Mouse (Mus musculus) thymus, postnatal 4 days (tissue): ENCODE data around the gene AI597479.

Experiments used
- DNase-seq: peaks from one replicate; pipeline ENCODE4 v3.0.0; 2021

AI597479 gene

DNA sequence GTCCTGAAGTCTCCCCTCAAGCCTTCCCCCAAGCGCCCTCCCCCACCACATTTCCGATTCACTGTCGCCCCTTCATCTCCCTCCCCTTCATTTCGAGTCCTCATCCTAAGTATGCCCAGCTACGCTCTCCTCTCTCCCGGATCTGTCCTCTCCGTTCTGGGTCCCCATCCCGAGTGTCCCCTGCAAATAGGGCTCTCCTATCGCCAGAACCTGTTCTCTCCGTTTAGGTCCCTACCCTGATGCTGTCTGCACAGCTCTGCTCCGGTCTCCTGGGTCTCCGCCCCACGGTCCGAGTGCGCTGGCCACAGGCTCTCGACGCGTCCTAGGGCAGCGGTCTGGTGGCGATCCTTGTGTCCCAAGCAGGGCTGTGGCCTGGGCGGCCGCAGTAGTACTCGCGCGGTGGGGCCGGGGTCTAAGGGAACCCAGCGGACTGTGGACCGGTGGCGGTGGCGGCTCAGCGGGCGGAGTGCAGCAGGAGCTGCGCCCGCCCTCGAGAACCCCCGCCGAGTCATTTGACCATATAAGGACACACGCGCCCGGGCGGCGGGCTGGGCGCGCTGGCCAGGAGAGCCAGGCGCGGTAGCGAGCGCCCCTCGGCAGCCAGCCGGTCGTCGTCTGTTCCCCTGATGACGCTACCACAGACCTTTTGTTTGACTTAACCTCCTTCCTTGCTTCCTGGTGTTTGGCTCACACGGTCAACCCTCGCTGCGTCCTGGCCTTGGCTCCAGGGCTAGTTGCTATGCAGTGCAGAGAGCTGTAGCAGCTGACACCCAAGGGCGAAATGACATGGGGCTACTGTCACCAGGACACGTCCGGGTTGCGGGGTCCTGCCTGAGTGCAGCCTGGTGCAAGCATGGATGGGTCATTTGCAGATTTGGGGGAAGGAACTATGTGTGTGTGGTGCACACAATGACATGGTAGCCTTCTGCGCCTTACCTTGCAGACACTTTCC lies 65.2 kb downstream of the AI597479 start:
- peak; percentile 70 for DNase-seq

DNA sequence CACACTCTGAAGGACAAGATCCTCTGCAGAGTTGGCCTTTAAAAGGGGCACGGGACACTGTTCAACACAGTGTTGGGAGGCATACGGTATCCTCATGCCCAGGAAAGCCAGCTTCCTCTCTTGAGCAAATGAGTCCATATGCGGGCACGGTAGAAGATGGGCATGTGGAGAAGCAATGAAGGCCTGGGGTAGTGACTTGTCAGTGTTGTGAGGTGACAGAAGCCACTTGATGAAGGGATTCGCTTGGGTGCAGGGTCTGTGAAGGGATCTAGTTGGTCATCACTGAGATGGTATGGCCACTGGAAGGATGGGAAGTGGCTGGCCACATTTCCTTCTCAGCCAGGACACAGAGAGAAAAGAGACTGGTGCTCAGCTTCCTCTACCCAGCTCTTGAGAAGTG lies 66.1 kb downstream of the AI597479 start:
- DNase-seq, result no peak
